Mouse (Mus musculus) WW6 (cell line): ENCODE data around the gene Lyve1.
A peak's percentile ranks its signal among the peaks of the same experiment; 100 is the strongest.

ENCODE experiments used
- DNase-seq: peaks from one replicate; pipeline ENCODE4 v3.0.0-alpha.2; 2013; ENCODE audit warnings: low read depth, low spot score

Gene Lyve1

DNA sequence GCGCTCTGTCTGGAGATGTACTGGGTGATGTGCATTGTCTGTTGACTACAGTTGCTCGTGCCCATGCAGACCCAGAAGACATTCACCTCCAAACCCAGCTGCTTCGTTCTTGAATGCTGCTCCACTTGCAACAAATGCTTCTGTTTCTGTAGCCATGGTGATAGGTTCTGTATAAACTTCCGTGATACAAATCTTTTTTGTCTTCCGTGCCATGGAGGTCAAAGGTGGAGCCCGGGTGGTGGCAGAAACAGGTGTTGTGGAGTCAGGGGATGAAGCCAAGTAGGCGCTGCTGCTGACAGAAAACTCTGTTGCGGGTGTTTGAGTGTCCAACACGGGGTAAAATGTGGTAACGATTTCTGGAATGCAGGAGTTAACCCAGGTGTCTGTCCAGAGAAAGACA is 9.4 kb downstream of the Lyve1 start:
- no peak for DNase-seq

GRCm38 (mm10) chr7:110851541-110852203 is 11.4 kb downstream of the Lyve1 start:
- no peak for DNase-seq

GRCm38 (mm10) chr7:110848371-110848770 is 14.7 kb downstream of the Lyve1 start:
- DNase-seq = no peak

GRCm38 (mm10) chr7:110847321-110847720 is 15.7 kb downstream of the Lyve1 start:
- DNase-seq = no peak

DNA sequence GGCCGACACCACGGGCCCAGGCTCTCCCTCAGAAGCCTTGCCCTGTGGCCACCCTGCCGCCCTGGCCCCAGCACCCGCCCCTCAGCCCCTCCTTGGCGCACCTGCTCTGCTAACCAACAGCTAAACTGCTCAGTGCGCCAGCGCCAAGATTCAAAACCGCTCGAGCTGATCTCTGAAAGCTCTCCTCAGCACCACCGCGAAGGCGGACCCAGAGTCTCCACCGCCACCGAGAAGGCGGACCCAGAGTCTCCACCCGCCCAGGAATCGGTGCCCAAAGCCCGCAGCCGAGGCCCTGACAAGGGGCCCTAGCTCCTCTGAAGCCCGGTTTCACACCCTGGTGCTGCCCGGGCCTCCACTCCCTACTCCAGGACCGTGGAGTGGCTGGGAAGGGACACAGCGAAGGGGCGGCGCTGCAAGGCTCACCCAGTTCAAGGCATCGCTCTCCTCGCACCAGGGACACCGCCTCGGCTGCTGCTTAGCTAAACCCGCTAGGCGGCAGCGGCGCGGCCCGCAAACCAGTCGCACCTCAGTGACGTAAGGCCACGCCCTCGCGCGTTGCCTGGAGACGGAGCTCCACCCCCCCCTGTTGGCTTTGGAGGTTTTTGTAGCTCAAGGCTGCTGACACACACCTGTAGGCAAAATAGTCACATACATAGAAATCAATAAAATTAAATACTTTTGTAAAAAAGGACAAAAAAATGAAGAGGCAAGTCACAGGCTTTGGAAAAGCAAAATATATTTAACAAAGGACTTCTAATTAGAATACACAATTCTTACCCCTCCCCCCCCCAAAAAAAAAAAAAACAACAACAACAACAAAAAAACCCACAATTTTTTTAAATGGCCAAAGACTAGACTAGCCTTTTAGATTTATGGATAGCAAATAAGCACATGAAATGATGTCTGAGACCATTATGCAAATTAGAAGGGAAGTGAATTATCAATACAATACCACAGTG is 18.8 kb downstream of the Lyve1 start, which contains the start of gene Rnf141:
TSS of gene Rnf141 (minus strand) at position 542 of the 959 bp plus-strand sequence.
- DNase-seq = peak; percentile 87

DNA sequence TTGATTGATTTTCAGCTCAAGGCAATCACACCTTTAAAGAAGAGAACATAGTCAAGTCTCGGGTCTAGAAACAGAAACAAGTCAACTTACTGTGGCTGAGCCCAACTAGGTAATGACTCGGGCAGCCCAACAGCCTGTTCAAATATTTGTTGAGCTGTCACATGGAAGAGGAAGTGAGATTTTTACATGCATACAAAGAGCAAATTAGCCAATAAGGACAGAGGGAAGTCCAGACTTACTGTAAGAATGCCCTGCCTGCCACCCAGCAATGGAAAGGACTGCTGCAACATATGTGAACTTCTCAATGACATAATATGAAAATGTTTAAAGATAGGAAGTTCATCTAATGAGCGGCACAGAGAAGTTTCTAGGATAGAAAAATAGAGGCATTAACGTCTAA is 22.7 kb downstream of the Lyve1 start:
- no peak for DNase-seq

DNA sequence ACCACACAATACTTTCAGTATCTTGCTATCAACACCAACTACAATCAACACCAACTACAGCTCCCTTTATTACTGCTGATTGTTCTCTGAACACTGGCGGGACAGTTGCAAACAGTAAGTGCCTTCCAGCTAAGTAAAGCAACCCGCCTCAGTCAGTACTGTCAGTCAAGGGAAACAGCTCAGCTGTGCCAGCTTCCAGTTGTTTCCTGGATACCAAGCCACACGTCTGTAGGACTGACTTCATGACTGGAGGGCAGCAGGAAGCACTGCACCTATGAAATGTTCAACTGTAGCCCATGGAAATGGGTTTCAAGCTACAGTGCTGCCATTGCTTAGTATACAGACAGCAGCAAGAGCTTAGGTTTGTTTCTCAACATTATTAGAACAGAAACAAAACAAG is 28.5 kb downstream of the Lyve1 start:
- DNase-seq = no peak

DNA sequence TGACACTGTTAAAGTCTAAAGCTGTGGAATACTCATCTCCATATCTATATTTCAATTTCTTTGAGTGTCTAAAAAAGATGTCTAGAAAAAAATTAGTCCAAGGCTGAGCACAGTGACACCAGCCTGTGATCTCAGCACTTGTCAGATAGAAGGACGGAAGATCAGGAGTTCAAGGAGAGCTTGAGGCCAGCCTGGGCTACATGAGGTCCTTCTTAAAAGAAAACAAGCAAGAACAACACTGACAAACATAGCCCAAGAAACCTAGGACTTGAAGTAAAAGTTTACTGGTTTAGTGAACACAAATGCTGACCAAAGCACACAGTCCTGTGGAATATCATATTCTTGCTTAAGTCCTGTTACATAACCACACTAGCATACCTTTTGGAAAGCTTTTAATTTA is 29.0 kb downstream of the Lyve1 start:
- DNase-seq = no peak

- DNase-seq = no peak
These were observed 30.0 kb downstream of the Lyve1 start for GRCm38 (mm10) chr7:110833024-110833423.

DNA sequence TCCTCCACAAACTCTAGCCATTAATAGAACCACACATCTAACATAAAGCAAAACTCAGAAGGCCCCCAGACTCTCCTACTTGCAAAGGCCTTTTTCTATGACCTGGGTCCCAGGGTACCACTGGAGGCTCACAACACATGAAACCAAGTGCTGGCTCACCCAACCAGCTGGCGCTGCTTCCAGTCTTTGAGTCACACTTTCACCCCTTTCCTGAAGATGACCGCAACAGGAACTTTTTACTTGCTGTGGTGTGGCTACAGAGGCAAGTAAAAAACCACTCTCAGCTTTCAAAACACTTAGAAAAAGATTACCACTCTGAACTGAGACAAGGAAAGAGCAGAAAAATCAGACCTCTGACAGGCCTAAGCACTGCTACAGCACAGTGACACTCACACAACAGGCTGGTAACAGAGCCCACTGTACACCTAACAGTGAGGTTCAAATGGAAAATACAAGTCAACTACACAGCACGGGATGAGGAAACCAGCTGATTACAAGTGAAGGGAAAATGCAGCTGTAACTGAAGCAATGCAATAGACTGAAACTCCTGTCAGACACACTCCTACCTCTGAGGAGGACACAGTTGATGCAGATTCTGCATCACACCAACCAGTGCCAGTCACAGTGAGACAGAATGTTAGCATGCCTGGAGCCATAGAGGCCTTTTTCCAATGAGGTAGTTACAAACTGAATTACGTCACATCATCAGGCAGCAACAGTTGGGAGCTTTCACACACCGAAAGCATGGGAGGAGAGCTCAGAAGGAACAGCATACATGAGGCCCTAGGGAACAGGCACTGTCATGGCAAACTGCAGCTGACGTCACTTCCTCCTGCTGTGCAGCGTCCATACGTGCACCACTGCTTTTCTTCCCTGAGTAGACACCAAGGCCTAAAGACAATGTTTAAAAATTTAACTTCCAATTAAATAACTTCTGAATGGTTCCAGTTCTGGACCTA is 38.8 kb downstream of the Lyve1 start:
- DNase-seq = no peak

DNA sequence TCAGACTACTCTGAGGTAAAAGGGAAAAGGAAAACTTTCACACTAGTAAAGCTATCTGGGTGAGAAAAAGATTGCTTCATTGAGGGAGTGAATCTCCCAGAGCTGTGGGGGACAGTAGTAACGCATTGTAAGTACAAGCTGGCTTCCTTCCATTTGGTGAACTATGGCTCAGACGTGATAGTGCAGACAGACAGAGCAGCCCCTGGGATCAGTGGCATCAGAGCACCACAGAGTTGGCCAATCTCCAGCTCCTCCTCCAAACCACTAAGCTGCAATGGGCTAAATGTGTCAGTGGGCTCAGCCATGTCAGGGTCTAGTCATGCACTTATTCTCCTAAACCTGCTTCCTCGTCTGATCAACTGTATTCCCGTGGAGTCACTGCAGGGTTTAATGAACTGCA is 39.4 kb downstream of the Lyve1 start:
- no peak for DNase-seq

DNA sequence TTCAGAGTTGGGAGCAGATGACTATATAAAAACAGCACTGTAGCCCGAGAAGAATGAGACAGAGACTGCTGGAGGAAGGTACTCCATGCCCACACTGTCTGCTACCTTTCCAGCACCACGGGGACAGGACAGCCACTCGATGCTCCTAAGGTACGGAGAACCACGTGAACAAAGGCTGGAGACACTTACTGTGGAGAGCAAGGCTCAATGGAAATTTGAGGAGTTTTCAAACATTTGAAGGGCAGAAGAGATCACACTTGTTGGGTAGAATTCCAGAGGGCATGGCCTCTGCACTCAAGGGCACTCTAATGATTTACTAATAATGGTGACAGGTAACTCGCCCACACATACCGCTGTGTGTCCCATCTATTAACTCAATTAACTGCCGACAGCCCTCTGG is 40.0 kb downstream of the Lyve1 start:
- no peak for DNase-seq

GRCm38 (mm10) chr7:110822055-110822454 is 41.0 kb downstream of the Lyve1 start:
- no peak for DNase-seq

DNA sequence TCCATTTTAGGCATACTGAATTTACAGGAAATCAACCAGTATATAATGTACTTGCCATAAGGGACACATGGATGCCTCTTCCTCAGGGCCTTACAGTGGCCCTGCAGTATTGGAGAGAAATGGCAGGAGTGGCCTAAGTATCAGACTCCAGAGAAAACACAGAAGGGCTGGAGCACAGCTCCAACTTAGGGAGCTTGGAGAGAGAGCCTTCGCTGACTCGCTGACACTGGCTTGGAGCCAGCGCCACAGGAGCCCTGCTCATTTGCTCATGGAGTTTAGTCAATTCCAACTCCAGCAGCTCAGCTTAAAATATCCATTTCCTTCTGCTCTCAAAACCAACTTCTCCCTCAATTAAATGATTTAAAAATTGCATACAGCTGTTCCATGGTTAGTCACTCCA is 41.4 kb downstream of the Lyve1 start:
- no peak for DNase-seq

- no peak for DNase-seq
These were observed 42.0 kb downstream of the Lyve1 start for GRCm38 (mm10) chr7:110821068-110821467.

- no peak for DNase-seq
These were observed 44.2 kb downstream of the Lyve1 start for GRCm38 (mm10) chr7:110818787-110819350.

GRCm38 (mm10) chr7:110818206-110818605 is 44.8 kb downstream of the Lyve1 start:
- no peak for DNase-seq

- DNase-seq = no peak
These were observed 47.0 kb downstream of the Lyve1 start for GRCm38 (mm10) chr7:110816037-110816436.

DNA sequence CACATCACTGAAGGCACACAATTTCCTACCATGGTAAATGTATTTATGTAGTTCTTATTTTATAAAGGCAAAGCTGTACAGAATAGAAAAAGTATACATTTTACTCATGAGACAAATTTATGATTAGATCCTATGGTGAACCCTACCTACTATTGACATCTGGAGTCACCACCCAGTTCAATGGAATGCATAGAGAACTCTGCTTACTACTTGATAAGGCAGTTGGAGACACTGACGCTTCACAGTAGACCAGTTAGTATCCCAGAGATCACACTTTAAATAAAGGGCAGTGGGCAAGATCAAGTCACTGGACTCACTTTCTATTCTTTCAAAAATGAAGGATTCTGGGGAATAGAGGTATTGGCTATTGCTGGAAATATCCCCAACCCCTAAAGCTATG is 49.1 kb downstream of the Lyve1 start:
- DNase-seq = no peak

DNA sequence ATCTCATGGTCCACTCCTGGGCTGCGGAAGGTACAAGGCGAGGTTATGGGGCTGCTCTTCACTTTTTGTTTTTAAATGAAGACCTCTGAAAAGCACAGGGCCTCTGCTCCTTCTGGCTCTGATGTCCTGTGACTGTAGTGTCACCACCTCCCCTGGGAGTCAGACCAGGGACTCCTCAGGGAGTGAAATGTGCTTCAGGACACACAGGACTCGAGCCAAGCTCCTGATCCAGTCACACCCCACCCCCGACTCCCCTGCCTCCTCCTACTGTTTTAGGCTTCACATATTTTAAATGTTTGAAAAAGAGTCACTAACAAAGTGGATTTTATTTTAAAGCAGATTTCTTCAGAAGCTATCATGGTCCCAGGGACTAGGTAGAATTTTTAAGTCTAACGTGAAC is 51.5 kb downstream of the Lyve1 start:
- DNase-seq = no peak

DNA sequence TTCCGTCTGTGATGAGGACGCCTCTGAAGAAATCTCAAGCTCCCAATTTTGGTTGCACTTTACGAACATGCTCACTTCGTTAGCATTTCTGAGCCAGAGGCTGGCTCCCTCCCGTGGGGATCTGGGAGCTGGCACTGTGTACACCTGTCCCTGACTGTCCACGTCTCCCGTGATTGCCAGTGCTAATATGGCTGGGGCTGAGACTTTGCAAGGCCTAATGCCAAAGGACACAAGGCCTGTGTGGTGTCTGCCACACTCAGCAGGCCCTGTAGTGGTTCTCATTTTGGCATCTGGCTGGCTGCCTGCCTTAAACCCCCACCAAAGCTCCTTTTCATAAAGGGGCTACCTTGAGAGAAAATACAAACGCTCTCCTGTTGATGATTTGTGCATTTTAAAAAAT is 52.0 kb downstream of the Lyve1 start:
- DNase-seq = no peak
